Mouse (Mus musculus): ENCODE measurements around the gene Erg.

DNA sequence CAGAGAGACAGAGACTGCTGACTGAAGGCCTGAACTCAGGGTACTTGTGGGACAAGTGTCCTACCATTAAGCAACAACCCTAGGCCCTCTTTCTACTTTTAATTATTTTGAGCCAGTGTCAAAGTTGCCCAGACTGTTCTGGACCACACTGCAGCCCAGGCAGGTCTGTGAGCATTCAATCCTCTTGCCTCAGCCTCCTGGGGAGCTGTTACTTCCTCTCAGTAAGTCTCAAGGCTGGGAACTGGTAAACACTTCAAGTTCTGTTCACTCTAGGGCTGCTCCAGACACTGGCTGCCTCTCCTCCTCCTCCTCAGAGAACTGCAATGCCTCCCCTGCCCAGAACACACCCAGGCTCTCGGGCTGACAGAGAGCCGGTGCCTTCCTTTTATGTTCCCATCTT is 140.0 kb downstream of the Erg start:
- TF ChIP-seq POLR2A (IDR thresholded peaks at IDR 0.05; ENCODE audit: low read depth, low read length): no peak
- TF ChIP-seq CTCF (IDR thresholded peaks at IDR 0.05; ENCODE audit: extremely low read depth, insufficient read length, insufficient replicate concordance, low read depth, low read length): no peak
